In the genomic region with DNA sequence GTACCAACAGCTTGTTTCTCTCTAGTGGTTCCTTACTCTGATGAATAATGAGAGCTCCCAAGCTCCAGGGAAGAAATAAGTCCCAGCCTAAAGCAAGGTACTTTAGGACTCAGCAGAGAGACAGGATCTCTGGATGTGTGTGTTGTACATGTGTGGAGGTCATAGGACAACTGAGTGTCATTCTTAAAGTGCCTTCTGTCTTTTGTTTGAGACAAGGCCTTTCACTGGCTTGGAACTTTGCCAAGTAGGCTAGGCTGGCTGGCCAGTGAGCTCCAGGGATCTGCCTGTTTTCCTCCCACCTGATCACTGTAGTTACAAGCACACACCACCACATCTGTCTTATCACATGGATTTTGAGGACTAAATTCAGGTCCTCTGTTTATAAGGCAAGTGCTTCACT, we compare ENCODE assay signal across 10 mouse cellular contexts. TPM values are rescaled to one million over a fixed set of nuclear protein-coding genes. Genes with fewer than 3 reads are reported as not detected.
A peak's percentile ranks its signal among the peaks of the same experiment; 100 is the strongest.
DNase-seq lines count a peak whose midpoint lies in the region; ATAC-seq and TF ChIP-seq lines count a peak whose summit lies in the region.
"Had no signal": no experiment of that assay in that cellular context is flagged by ENCODE, and none has a peak within 500 bp of the region (broad histone marks: within the 10 kb centered on the region; RNA-seq: fewer than 3 reads in every experiment).

No protein-coding gene starts in this region.

- DNase-seq in cerebellum, adult 11 months = peak; percentile 32
- no peak for DNase-seq in limb, embryonic 10.5 days (ENCODE audit: low spot score)
- DNase-seq in embryonic facial prominence, embryonic 14.5 days (ENCODE audit: low spot score) = no peak
- DNase-seq in limb, embryonic 14.5 days (ENCODE audit: low spot score) = no peak
- DNase-seq in ovary, postnatal 36 days (ENCODE audit: low spot score) = no peak
- no peak for DNase-seq in gastrocnemius, postnatal 36 days

- H3K9ac ChIP-seq in limb, embryonic 13.5 days = no peak overlapping the region
- H3K9ac ChIP-seq in embryonic facial prominence, embryonic 14.5 days (ENCODE audit: low read depth, low read length) = no peak overlapping the region
- H3K9ac ChIP-seq in limb, embryonic 14.5 days (ENCODE audit: low read depth, low read length, severe bottlenecking) = no peak overlapping the region
- H3K9ac ChIP-seq: embryonic facial prominence, embryonic 15.5 days had no signal

- peaks cover 97% of the 10 kb centered on the region for H3K36me3 ChIP-seq in limb, embryonic 13.5 days
- H3K36me3 ChIP-seq in limb, embryonic 10.5 days = peaks cover 97% of the 10 kb centered on the region
- peaks cover 87% of the 10 kb centered on the region for H3K36me3 ChIP-seq in embryonic facial prominence, embryonic 14.5 days (ENCODE audit: control insufficient read depth, insufficient read depth, low read length)
- peaks cover 92% of the 10 kb centered on the region for H3K36me3 ChIP-seq in limb, embryonic 14.5 days (ENCODE audit: control insufficient read depth, insufficient read depth, low read length)

- H3K27ac ChIP-seq in limb, embryonic 13.5 days = peak overlapping the region; percentile 33; the same call in 1 of the 2 replicates
- no peak overlapping the region for H3K27ac ChIP-seq in limb, embryonic 10.5 days
- H3K27ac ChIP-seq in embryonic facial prominence, embryonic 14.5 days (replicated peaks; ENCODE audit: low read depth, low read length) = peak overlapping the region; percentile 23; the same call in 1 of the 2 replicates
- 0 out of 2 replicates have a peak overlapping the region, but pooled peaks have one; percentile 5 for H3K27ac ChIP-seq in limb, embryonic 14.5 days (replicated peaks; ENCODE audit: low read depth, low read length)
- H3K27ac ChIP-seq: embryonic facial prominence, embryonic 15.5 days; macrophage had no signal

- H3K9me3 ChIP-seq in limb, embryonic 13.5 days = no peaks in the 10 kb centered on the region
- H3K9me3 ChIP-seq in limb, embryonic 10.5 days (replicated peaks) = no peaks in the 10 kb centered on the region
- H3K9me3 ChIP-seq in embryonic facial prominence, embryonic 14.5 days (ENCODE audit: control insufficient read depth, low read length) = no peaks in the 10 kb centered on the region
- no peaks in the 10 kb centered on the region for H3K9me3 ChIP-seq in limb, embryonic 14.5 days (ENCODE audit: control insufficient read depth, low read length)
- H3K9me3 ChIP-seq: embryonic facial prominence, embryonic 15.5 days had no signal

- no peaks in the 10 kb centered on the region for H3K27me3 ChIP-seq in limb, embryonic 13.5 days
- no peaks in the 10 kb centered on the region for H3K27me3 ChIP-seq in limb, embryonic 10.5 days (ENCODE audit: low read depth, poor library complexity, severe bottlenecking)
- no peaks in the 10 kb centered on the region for H3K27me3 ChIP-seq in embryonic facial prominence, embryonic 14.5 days (replicated peaks; ENCODE audit: control insufficient read depth, insufficient read depth, low read length)
- no peaks in the 10 kb centered on the region for H3K27me3 ChIP-seq in limb, embryonic 14.5 days (ENCODE audit: control insufficient read depth, insufficient read depth, low read length)
- H3K27me3 ChIP-seq: embryonic facial prominence, embryonic 15.5 days had no signal

- peaks cover 22% of the 10 kb centered on the region for H3K4me1 ChIP-seq in limb, embryonic 13.5 days
- peaks cover 8% of the 10 kb centered on the region; the same call in 1 of the 2 replicates for H3K4me1 ChIP-seq in limb, embryonic 10.5 days
- H3K4me1 ChIP-seq in embryonic facial prominence, embryonic 14.5 days (ENCODE audit: control insufficient read depth, insufficient read depth, low read length) = no peaks in the 10 kb centered on the region
- H3K4me1 ChIP-seq in limb, embryonic 14.5 days (ENCODE audit: control insufficient read depth, insufficient read depth, low read length) = peaks cover 6% of the 10 kb centered on the region; the same call in 1 of the 2 replicates

- TF ChIP-seq POLR2A in limb, embryonic 14.5 days (IDR thresholded peaks at IDR 0.05; ENCODE audit: borderline replicate concordance, extremely low read depth, insufficient read depth, insufficient read length) = no peak

- intact Hi-C loops in gastrocnemius, postnatal 36 days (cut with DNase I) = loop anchor here (5.0 kb wide), 1 partner anchor 131 kb away; a partner anchor contains a TSS

- no peak overlapping the region for H3K4me3 ChIP-seq in limb, embryonic 13.5 days
- H3K4me3 ChIP-seq in limb, embryonic 10.5 days = no peak overlapping the region
- H3K4me3 ChIP-seq in embryonic facial prominence, embryonic 14.5 days (ENCODE audit: low read depth, low read length) = no peak overlapping the region
- H3K4me3 ChIP-seq in limb, embryonic 14.5 days (replicated peaks; ENCODE audit: low read length) = no peak overlapping the region
- H3K4me3 ChIP-seq: embryonic facial prominence, embryonic 15.5 days had no signal

- H3K4me2 ChIP-seq in limb, embryonic 13.5 days (replicated peaks) = no peak overlapping the region
- H3K4me2 ChIP-seq in embryonic facial prominence, embryonic 14.5 days (ENCODE audit: low read depth, low read length) = no peak overlapping the region
- no peak overlapping the region for H3K4me2 ChIP-seq in limb, embryonic 14.5 days (replicated peaks; ENCODE audit: low read depth, low read length, severe bottlenecking)
- H3K4me2 ChIP-seq: embryonic facial prominence, embryonic 15.5 days had no signal

- no peak for ATAC-seq in cerebellum, adult (ENCODE audit: insufficient number of reproducible peaks, low FRiP score, low TSS enrichment)
- no peak for ATAC-seq in limb, embryonic 13.5 days (ENCODE audit: low FRiP score, low read depth)
- no peak for ATAC-seq in embryonic facial prominence, embryonic 14.5 days (ENCODE audit: low read depth)
- no peak for ATAC-seq in limb, embryonic 14.5 days (ENCODE audit: low FRiP score, low read depth)

RNA-seq across cellular contexts. Expression of a gene that starts 28.5 kb away (rescaled TPM):
- polyA plus RNA-seq in limb, embryonic 13.5 days (2015; fragmentation: Nextera tagmentation; extraction: Ambion mirVana) = 341 and 352 TPM in 2 replicates
- 267 and 319 TPM in 2 replicates for polyA plus RNA-seq in limb, embryonic 10.5 days (2016; fragmentation: Nextera tagmentation; extraction: Ambion mirVana)
- 203 and 214 TPM in 2 replicates for polyA plus RNA-seq in embryonic facial prominence, embryonic 14.5 days (2014; fragmentation: Nextera tagmentation; extraction: Ambion mirVana)
- polyA plus RNA-seq in limb, embryonic 14.5 days (2012; rRNA removed) = 199 and 250 TPM in 2 replicates
- 221 and 260 TPM in 2 replicates for polyA plus RNA-seq in limb, embryonic 14.5 days (2014; fragmentation: Nextera tagmentation; extraction: Ambion mirVana)
- 100 to 1,000 TPM; 217 to 221 TPM for total RNA-seq in gastrocnemius, postnatal 36 days (2021)
